Mouse (Mus musculus) lung, embryonic 15.5 days (tissue): Measurements from ENCODE around the gene Lsm14a. TPM values are rescaled to one million over a fixed set of nuclear protein-coding genes. Genes with fewer than 3 reads are reported as not detected.

Experiments
- ATAC-seq: fragments of 200-750 bp; cut with Nextera tagmentation; 2 replicates; pipeline ENCODE4 v1.8.0; 2017; ENCODE audit warnings: moderate number of reproducible peaks, borderline replicate concordance; ENCODE audit not compliant: low FRiP score, low TSS enrichment; ENCODE audit errors: extremely low read depth
- H3K27ac ChIP-seq: fragments of 300-500 bp; sonication (generic); 2 replicates; pipeline ENCODE4 v1.5.1; 2015; ENCODE audit warnings: moderate library complexity, mild to moderate bottlenecking, inconsistent platforms
- H3K27me3 ChIP-seq: fragments of 300-500 bp; sonication (generic); 2 replicates; pipeline ENCODE4 v1.6.1; 2015; ENCODE audit warnings: inconsistent platforms
- H3K36me3 ChIP-seq: fragments of 300-500 bp; sonication (generic); 2 replicates; pipeline ENCODE4 v1.6.1; 2015; ENCODE audit warnings: inconsistent platforms
- H3K4me1 ChIP-seq: fragments of 300-500 bp; sonication (generic); 2 replicates; pipeline ENCODE4 v1.6.1; 2015; ENCODE audit warnings: inconsistent platforms
- H3K4me2 ChIP-seq: fragments of 300-500 bp; sonication (generic); 2 replicates; pipeline ENCODE4 v1.6.1; 2015; ENCODE audit warnings: inconsistent platforms, mild to moderate bottlenecking, moderate library complexity
- H3K4me3 ChIP-seq: fragments of 300-500 bp; sonication (generic); 2 replicates; pipeline ENCODE4 v1.5.1; 2015; ENCODE audit warnings: mild to moderate bottlenecking, inconsistent platforms
- H3K9ac ChIP-seq: fragments of 300-500 bp; sonication (generic); 2 replicates; pipeline ENCODE4 v1.6.1; 2015; ENCODE audit warnings: inconsistent platforms
- H3K9me3 ChIP-seq: fragments of 300-500 bp; sonication (generic); 2 replicates; pipeline ENCODE4 v1.6.1; 2016; ENCODE audit warnings: inconsistent platforms
- WGBS: fragments of 180-500 bp; shearing (Covaris S2); methylation state at CpG from one replicate; pipeline ENCODE4 v1.1.7; 2015; 5-methylcytosine and 5-hydroxymethylcytosine counted together
- polyA plus RNA-seq: library from polyadenylated mRNA; unstranded; fragments of >200 nt; fragmentation: Nextera tagmentation; extraction: Ambion mirVana; gene quantifications from 2 replicates; pipeline ENCODE4 v1.2.1, GENCODE M21; 2015

Lsm14a gene
- polyA plus RNA-seq, 1 experiment from 2014 or later, result 98.5 TPM

- H3K4me1 ChIP-seq, result peaks cover 30% of the 10 kb centered on the region
- H3K4me2 ChIP-seq, result peak overlapping the region; percentile 25; the same call in 1 of the 2 replicates
- H3K27me3 ChIP-seq, result no peaks in the 10 kb centered on the region
- WGBS, result 33% methylated on average over 4 of the region's 4 CpGs
- no peaks in the 10 kb centered on the region for H3K9me3 ChIP-seq
- no peak for ATAC-seq
- H3K36me3 ChIP-seq, result no peaks in the 10 kb centered on the region; the same call in 1 of the 2 replicates
- no peak overlapping the region for H3K9ac ChIP-seq
- no peak overlapping the region for H3K4me3 ChIP-seq
- peak overlapping the region; percentile 83 for H3K27ac ChIP-seq
These were observed 87.7 kb downstream of the Lsm14a start for GRCm38 (mm10) chr7:34305454-34305853.

GRCm38 (mm10) chr7:34302651-34303050 is 90.5 kb downstream of the Lsm14a start:
- ATAC-seq, result no peak
- Histone ChIP-seq H3K4me3 (no peak overlapping the region), H3K9ac (no peak overlapping the region), H3K27ac (peak overlapping the region; percentile 52), H3K4me1 (peaks cover 21% of the 10 kb centered on the region), H3K27me3 (no peaks in the 10 kb centered on the region), H3K9me3 (no peaks in the 10 kb centered on the region), H3K4me2 (no peak overlapping the region; the same call in 1 of the 2 replicates), H3K36me3 (no peaks in the 10 kb centered on the region; the same call in 1 of the 2 replicates)
- 65% methylated on average over 1 of the region's 1 CpGs for WGBS

GRCm38 (mm10) chr7:34301952-34302351 is 91.2 kb downstream of the Lsm14a start:
- Histone ChIP-seq H3K4me2 (no peak overlapping the region; the same call in 1 of the 2 replicates), H3K4me3 (no peak overlapping the region), H3K9me3 (no peaks in the 10 kb centered on the region), H3K4me1 (peaks cover 21% of the 10 kb centered on the region), H3K27ac (peak overlapping the region; percentile 71), H3K9ac (no peak overlapping the region), H3K27me3 (no peaks in the 10 kb centered on the region), H3K36me3 (no peaks in the 10 kb centered on the region; the same call in 1 of the 2 replicates)
- ATAC-seq, result no peak
- 73% methylated on average over 3 of the region's 3 CpGs for WGBS

GRCm38 (mm10) chr7:34298818-34299217 is 94.3 kb downstream of the Lsm14a start:
- Histone ChIP-seq H3K4me2 (no peak overlapping the region), H3K27ac (no peak overlapping the region), H3K4me3 (no peak overlapping the region), H3K27me3 (no peaks in the 10 kb centered on the region), H3K9me3 (no peaks in the 10 kb centered on the region), H3K9ac (no peak overlapping the region), H3K4me1 (peaks cover 13% of the 10 kb centered on the region), H3K36me3 (no peaks in the 10 kb centered on the region; the same call in 1 of the 2 replicates)
- no peak for ATAC-seq
- 72% methylated on average over 2 of the region's 2 CpGs for WGBS

- WGBS, result 85% methylated on average over 3 of the region's 3 CpGs
- H3K36me3 ChIP-seq, result no peaks in the 10 kb centered on the region; the same call in 1 of the 2 replicates
- H3K4me2 ChIP-seq, result no peak overlapping the region
- no peaks in the 10 kb centered on the region for H3K9me3 ChIP-seq
- H3K4me1 ChIP-seq, result peaks cover 9% of the 10 kb centered on the region
- H3K27me3 ChIP-seq, result no peaks in the 10 kb centered on the region
- ATAC-seq, result no peak
- H3K27ac ChIP-seq, result no peak overlapping the region
- no peak overlapping the region for H3K4me3 ChIP-seq
- H3K9ac ChIP-seq, result no peak overlapping the region
These were observed 97.0 kb downstream of the Lsm14a start for GRCm38 (mm10) chr7:34296124-34296523.

Other genes starting within 250 kb of the Lsm14a start
- 218 and 227 TPM in 2 replicates for gene Uba2, start 223.7 kb downstream of the Lsm14a start, polyA plus RNA-seq
- 57.6 and 58.1 TPM in 2 replicates for gene Pdcd2l, start 196.7 kb downstream of the Lsm14a start, polyA plus RNA-seq
- 252 and 264 TPM in 2 replicates for gene Gpi1, start 163.0 kb downstream of the Lsm14a start, polyA plus RNA-seq
- gene Gm6096, start 142.3 kb downstream of the Lsm14a start, polyA plus RNA-seq, result 0.57 TPM in 1 of 2 replicates, not detected in the other
- gene 4931406P16Rik, start 79.8 kb downstream of the Lsm14a start, polyA plus RNA-seq, result 44.8 and 51.8 TPM in 2 replicates